Mouse (Mus musculus): ENCODE measurements around the gene Gpr87.

- TF ChIP-seq CTCF (IDR thresholded peaks at IDR 0.05; ENCODE audit: borderline replicate concordance, extremely low read depth, insufficient read depth, insufficient read length) (no peak), POLR2A (IDR thresholded peaks at IDR 0.05; ENCODE audit: borderline replicate concordance, extremely low read depth, insufficient read depth, insufficient read length, poor library complexity, severe bottlenecking) (no peak)
Observed at GRCm38 (mm10) chr3:59174426-59175154, 20.3 kb downstream of the Gpr87 start.

Data from brain, embryonic 14.5 days (tissue).